Mouse (Mus musculus): ENCODE results near the gene Rgsl1. TPM values are rescaled to one million over a fixed set of nuclear protein-coding genes. Genes with fewer than 3 reads are reported as not detected.
"Not testable (repeated sequence)": the region's sequence is repeated elsewhere in the genome, so short reads cannot be mapped to it uniquely, and the experiment has no call there.

Gene Rgsl1
- polyA plus RNA-seq, 1 experiment = 0.44 TPM

GRCm38 (mm10) chr1:153775174-153775573, 68.8 kb downstream of the Rgsl1 start:
- DNase-seq (ENCODE audit: low read depth) = no peak

GRCm38 (mm10) chr1:153770776-153771167, 73.2 kb downstream of the Rgsl1 start:
- TF ChIP-seq CTCF (IDR thresholded peaks at IDR 0.05; ENCODE audit: borderline replicate concordance, extremely low read depth, insufficient read depth, insufficient read length) (no peak), POLR2A (IDR thresholded peaks at IDR 0.05; ENCODE audit: borderline replicate concordance, extremely low read depth, insufficient read depth, insufficient read length, poor library complexity, severe bottlenecking) (no peak)
- DNase-seq (ENCODE audit: low read depth) = no peak

More at GRCm38 (mm10) chr1:153775174-153775573, 68.8 kb downstream of the Rgsl1 start:
- no peak for TF ChIP-seq POLR2A (IDR thresholded peaks at IDR 0.05; ENCODE audit: borderline replicate concordance, extremely low read depth, insufficient read depth, insufficient read length, poor library complexity, severe bottlenecking)
- TF ChIP-seq CTCF (IDR thresholded peaks at IDR 0.05; ENCODE audit: borderline replicate concordance, extremely low read depth, insufficient read depth, insufficient read length) = no peak

- DNase-seq (ENCODE audit: low read depth) = no peak
- TF ChIP-seq CTCF (IDR thresholded peaks at IDR 0.05; ENCODE audit: borderline replicate concordance, extremely low read depth, insufficient read depth, insufficient read length) (no peak), POLR2A (IDR thresholded peaks at IDR 0.05; ENCODE audit: borderline replicate concordance, extremely low read depth, insufficient read depth, insufficient read length, poor library complexity, severe bottlenecking) (no peak)
These were observed 73.8 kb downstream of the Rgsl1 start for GRCm38 (mm10) chr1:153769998-153770775.

GRCm38 (mm10) chr1:153769571-153769970, 74.4 kb downstream of the Rgsl1 start:
- DNase-seq (ENCODE audit: low read depth) = not testable (repeated sequence)

GRCm38 (mm10) chr1:153768465-153768864, 75.5 kb downstream of the Rgsl1 start:
- TF ChIP-seq POLR2A (IDR thresholded peaks at IDR 0.05; ENCODE audit: borderline replicate concordance, extremely low read depth, insufficient read depth, insufficient read length, poor library complexity, severe bottlenecking) = no peak
- TF ChIP-seq CTCF (IDR thresholded peaks at IDR 0.05; ENCODE audit: borderline replicate concordance, extremely low read depth, insufficient read depth, insufficient read length) = no peak
- no peak for DNase-seq (ENCODE audit: low read depth)

GRCm38 (mm10) chr1:153767281-153767680, 76.7 kb downstream of the Rgsl1 start:
- no peak for DNase-seq (ENCODE audit: low read depth)
- no peak for TF ChIP-seq POLR2A (IDR thresholded peaks at IDR 0.05; ENCODE audit: borderline replicate concordance, extremely low read depth, insufficient read depth, insufficient read length, poor library complexity, severe bottlenecking)
- TF ChIP-seq CTCF (IDR thresholded peaks at IDR 0.05; ENCODE audit: borderline replicate concordance, extremely low read depth, insufficient read depth, insufficient read length) = no peak

- no peak for DNase-seq (ENCODE audit: low read depth)
- TF ChIP-seq CTCF (IDR thresholded peaks at IDR 0.05; ENCODE audit: borderline replicate concordance, extremely low read depth, insufficient read depth, insufficient read length) = no peak
- no peak for TF ChIP-seq POLR2A (IDR thresholded peaks at IDR 0.05; ENCODE audit: borderline replicate concordance, extremely low read depth, insufficient read depth, insufficient read length, poor library complexity, severe bottlenecking)
These were observed 77.6 kb downstream of the Rgsl1 start for GRCm38 (mm10) chr1:153766298-153766697.

GRCm38 (mm10) chr1:153764136-153764535, 79.8 kb downstream of the Rgsl1 start:
- no peak for DNase-seq (ENCODE audit: low read depth)
- TF ChIP-seq POLR2A (IDR thresholded peaks at IDR 0.05; ENCODE audit: borderline replicate concordance, extremely low read depth, insufficient read depth, insufficient read length, poor library complexity, severe bottlenecking) (no peak), CTCF (IDR thresholded peaks at IDR 0.05; ENCODE audit: borderline replicate concordance, extremely low read depth, insufficient read depth, insufficient read length) (no peak)

- TF ChIP-seq CTCF (IDR thresholded peaks at IDR 0.05; ENCODE audit: borderline replicate concordance, extremely low read depth, insufficient read depth, insufficient read length) = no peak
- no peak for TF ChIP-seq POLR2A (IDR thresholded peaks at IDR 0.05; ENCODE audit: borderline replicate concordance, extremely low read depth, insufficient read depth, insufficient read length, poor library complexity, severe bottlenecking)
- DNase-seq (ENCODE audit: low read depth) = no peak
These were observed 90.0 kb downstream of the Rgsl1 start for GRCm38 (mm10) chr1:153753725-153754464.

GRCm38 (mm10) chr1:153752521-153752920, 91.4 kb downstream of the Rgsl1 start:
- no peak for TF ChIP-seq POLR2A (IDR thresholded peaks at IDR 0.05; ENCODE audit: borderline replicate concordance, extremely low read depth, insufficient read depth, insufficient read length, poor library complexity, severe bottlenecking)
- TF ChIP-seq CTCF (IDR thresholded peaks at IDR 0.05; ENCODE audit: borderline replicate concordance, extremely low read depth, insufficient read depth, insufficient read length) = no peak
- DNase-seq (ENCODE audit: low read depth) = no peak

GRCm38 (mm10) chr1:153751763-153752301, 92.1 kb downstream of the Rgsl1 start:
- DNase-seq (ENCODE audit: low read depth) = no peak
- TF ChIP-seq CTCF (IDR thresholded peaks at IDR 0.05; ENCODE audit: borderline replicate concordance, extremely low read depth, insufficient read depth, insufficient read length) = no peak
- no peak for TF ChIP-seq POLR2A (IDR thresholded peaks at IDR 0.05; ENCODE audit: borderline replicate concordance, extremely low read depth, insufficient read depth, insufficient read length, poor library complexity, severe bottlenecking)
